Mouse (Mus musculus) spleen, adult 2 months (tissue): ENCODE results near the gene Slc39a11. TPM values are rescaled to one million over a fixed set of nuclear protein-coding genes. Genes with fewer than 3 reads are reported as not detected.

Source experiments
- DNase-seq, 2 experiments: peaks; one replicate each; pipeline versions ENCODE4 v3.0.0 to v3.0.0-alpha.2; 2012 to 2021; ENCODE audit warnings: low spot score in 2 of 2, low read depth in 1 of 2
- H3K27ac ChIP-seq: fragments of 200-500 bp; 2 replicates; pipeline ENCODE4 v1.5.1; 2012; ENCODE audit warnings: low read length, inconsistent platforms; ENCODE audit not compliant: insufficient read depth
- H3K27me3 ChIP-seq: fragments of 200-500 bp; 2 replicates; pipeline ENCODE4 v1.6.1; 2012; ENCODE audit warnings: mild to moderate bottlenecking, moderate library complexity, low read length, inconsistent platforms; ENCODE audit not compliant: control insufficient read depth, insufficient read depth
- H3K36me3 ChIP-seq: fragments of 200-500 bp; 2 replicates; pipeline ENCODE4 v1.6.1; 2012; ENCODE audit warnings: mild to moderate bottlenecking, low read length, inconsistent platforms; ENCODE audit not compliant: control insufficient read depth, insufficient read depth
- H3K4me1 ChIP-seq: fragments of 200-500 bp; 2 replicates; pipeline ENCODE4 v1.6.1; 2011; ENCODE audit warnings: inconsistent platforms; ENCODE audit not compliant: control insufficient read depth, insufficient read depth, insufficient read length
- H3K4me3 ChIP-seq: fragments of 200-500 bp; 2 replicates; pipeline ENCODE4 v1.5.1; 2011; ENCODE audit warnings: mild to moderate bottlenecking, inconsistent platforms; ENCODE audit not compliant: insufficient read depth, insufficient read length; ENCODE audit errors: extremely low read depth
- CTCF ChIP-seq: fragments of 200-500 bp; IDR thresholded peaks from 2 replicates; pipeline ENCODE4 v1.5.1; 2011; ENCODE audit warnings: mild to moderate bottlenecking, inconsistent platforms; ENCODE audit not compliant: insufficient read depth, insufficient read length, insufficient replicate concordance; ENCODE audit errors: extremely low read depth
- POLR2A ChIP-seq: fragments of 200-500 bp; IDR thresholded peaks from 2 replicates; pipeline ENCODE4 v1.6.1; 2011; ENCODE audit warnings: low read depth, low read length, inconsistent platforms
- WGBS: fragments of 180-500 bp; shearing (Covaris S2); methylation state at CpG from one replicate; pipeline ENCODE4 v1.1.7; 2018; 5-methylcytosine and 5-hydroxymethylcytosine counted together
- polyA plus RNA-seq: library from polyadenylated mRNA; depleted of rRNA; stranded (reverse); fragments of >200 nt; gene quantifications from 2 replicates; pipeline ENCODE4 v1.2.3, GENCODE M21; 2012

Slc39a11 gene
- polyA plus RNA-seq, 1 experiment, result 11.6 TPM

- Histone ChIP-seq H3K4me1 (no peaks in the 10 kb centered on the region), H3K36me3 (no peaks in the 10 kb centered on the region), H3K27me3 (no peaks in the 10 kb centered on the region), H3K4me3 (no peak overlapping the region), H3K27ac (no peak overlapping the region)
- no peak for DNase-seq
- TF ChIP-seq POLR2A, result no peak
- no peak for TF ChIP-seq CTCF
- WGBS, result 92% methylated on average over 19 of the region's 19 CpGs
Observed at GRCm38 (mm10) chr11:113366257-113367030, 283.4 kb downstream of the Slc39a11 start.

- DNase-seq, result no peak
- WGBS, result 92% methylated on average over 13 of the region's 13 CpGs
Observed at GRCm38 (mm10) chr11:113363739-113364138, 286.1 kb downstream of the Slc39a11 start.

GRCm38 (mm10) chr11:113362617-113363016, 287.3 kb downstream of the Slc39a11 start:
- 38% methylated on average over 7 of the region's 7 CpGs for WGBS
- Histone ChIP-seq H3K4me3 (no peak overlapping the region), H3K4me1 (no peaks in the 10 kb centered on the region), H3K27me3 (no peaks in the 10 kb centered on the region), H3K36me3 (no peaks in the 10 kb centered on the region), H3K27ac (no peak overlapping the region)
- TF ChIP-seq POLR2A, result no peak
- TF ChIP-seq CTCF, result no peak
- DNase-seq, result no peak

More at GRCm38 (mm10) chr11:113363739-113364138, 286.1 kb downstream of the Slc39a11 start:
- TF ChIP-seq CTCF, result no peak
- TF ChIP-seq POLR2A, result no peak
- H3K4me1 ChIP-seq, result no peaks in the 10 kb centered on the region
- no peak overlapping the region for H3K27ac ChIP-seq
- no peaks in the 10 kb centered on the region for H3K36me3 ChIP-seq
- no peaks in the 10 kb centered on the region for H3K27me3 ChIP-seq
- H3K4me3 ChIP-seq, result no peak overlapping the region

- WGBS, result 90% methylated on average over 10 of the region's 10 CpGs
- no peaks in the 10 kb centered on the region for H3K27me3 ChIP-seq
- no peak overlapping the region for H3K4me3 ChIP-seq
- no peak overlapping the region for H3K27ac ChIP-seq
- H3K36me3 ChIP-seq, result no peaks in the 10 kb centered on the region
- DNase-seq, result no peak
- no peak for TF ChIP-seq CTCF
- TF ChIP-seq POLR2A, result no peak
- no peaks in the 10 kb centered on the region for H3K4me1 ChIP-seq
Observed at GRCm38 (mm10) chr11:113360049-113360835, 289.6 kb downstream of the Slc39a11 start.

GRCm38 (mm10) chr11:113355932-113356331, 293.9 kb downstream of the Slc39a11 start:
- H3K27me3 ChIP-seq, result no peaks in the 10 kb centered on the region
- H3K36me3 ChIP-seq, result no peaks in the 10 kb centered on the region
- 91% methylated on average over 5 of the region's 5 CpGs for WGBS
- DNase-seq, result no peak
- H3K4me1 ChIP-seq, result no peaks in the 10 kb centered on the region
- no peak overlapping the region for H3K27ac ChIP-seq
- TF ChIP-seq CTCF (no peak), POLR2A (no peak)
- H3K4me3 ChIP-seq, result no peak overlapping the region

GRCm38 (mm10) chr11:113352085-113352815, 297.6 kb downstream of the Slc39a11 start:
- no peak overlapping the region for H3K27ac ChIP-seq
- no peaks in the 10 kb centered on the region for H3K36me3 ChIP-seq
- 81% methylated on average over 12 of the region's 12 CpGs for WGBS
- no peak for TF ChIP-seq CTCF
- TF ChIP-seq POLR2A, result no peak
- no peaks in the 10 kb centered on the region for H3K4me1 ChIP-seq
- no peaks in the 10 kb centered on the region for H3K27me3 ChIP-seq
- DNase-seq, result no peak
- no peak overlapping the region for H3K4me3 ChIP-seq

- no peaks in the 10 kb centered on the region for H3K27me3 ChIP-seq
- 94% methylated on average over 4 of the region's 4 CpGs for WGBS
Observed at GRCm38 (mm10) chr11:113350583-113350982, 299.3 kb downstream of the Slc39a11 start.

More at GRCm38 (mm10) chr11:113350583-113350982, 299.3 kb downstream of the Slc39a11 start:
- Histone ChIP-seq H3K27ac (no peak overlapping the region), H3K36me3 (no peaks in the 10 kb centered on the region), H3K4me3 (no peak overlapping the region), H3K4me1 (no peaks in the 10 kb centered on the region)
- no peak for TF ChIP-seq POLR2A
- no peak for TF ChIP-seq CTCF
- no peak for DNase-seq
